Mouse (Mus musculus): ENCODE results near the gene Tymp. TPM values are rescaled to one million over a fixed set of nuclear protein-coding genes. Genes with fewer than 3 reads are reported as not detected.

The Tymp gene
- polyA plus RNA-seq (2014; fragmentation: Illumina TruSeq; extraction: RNeasy Lipid Tissue Mini Kit (QIAGEN cat#74804)) = not detected

DNA sequence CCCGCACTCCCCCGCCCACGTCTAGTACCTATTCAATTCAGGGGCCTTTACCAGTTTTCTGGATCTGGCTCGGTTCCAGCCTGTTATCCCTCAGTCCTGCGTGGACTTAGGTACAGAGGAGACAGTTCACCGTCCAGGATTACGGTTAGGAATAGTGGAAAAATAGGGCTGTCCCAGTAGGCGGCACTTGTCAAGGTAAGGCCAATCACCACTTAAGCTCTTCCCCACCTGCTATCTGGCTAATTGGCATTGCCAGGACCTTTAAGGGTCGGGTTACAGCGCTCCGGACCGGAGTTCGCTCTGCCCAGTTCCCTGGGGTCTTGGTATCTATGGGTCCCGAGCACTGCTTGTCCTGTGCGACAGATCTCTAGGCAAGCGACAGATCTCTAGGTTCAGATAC, at the start of gene Tymp:
Gene Tymp, minus strand, starts transcription at position 83 of the 400 bp plus-strand sequence.

DNA sequence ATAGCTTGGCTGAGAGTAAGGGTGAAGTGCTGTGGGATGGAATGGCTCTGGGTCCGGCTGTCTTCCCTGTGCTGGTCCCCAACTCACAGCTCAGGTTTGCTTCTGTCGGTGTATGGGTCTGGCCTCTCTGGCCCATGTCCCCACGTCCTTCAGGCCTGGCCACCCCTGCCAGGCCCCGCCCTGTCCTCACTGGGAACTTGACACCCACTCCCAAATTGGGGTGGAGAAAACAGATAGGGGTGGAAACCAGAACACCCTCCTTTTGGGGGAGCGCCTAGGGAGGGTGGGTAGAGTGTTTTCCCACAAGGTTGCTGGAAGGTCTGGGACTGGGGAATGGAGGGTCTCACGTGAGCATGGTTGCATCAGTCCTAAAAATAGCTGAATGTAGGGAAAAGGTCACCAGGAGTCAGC, 48.9 kb upstream of the Tymp start, which contains the start of gene Cpt1b:
Gene Cpt1b, minus strand, starts transcription at position 153 of the 411 bp plus-strand sequence.

DNA sequence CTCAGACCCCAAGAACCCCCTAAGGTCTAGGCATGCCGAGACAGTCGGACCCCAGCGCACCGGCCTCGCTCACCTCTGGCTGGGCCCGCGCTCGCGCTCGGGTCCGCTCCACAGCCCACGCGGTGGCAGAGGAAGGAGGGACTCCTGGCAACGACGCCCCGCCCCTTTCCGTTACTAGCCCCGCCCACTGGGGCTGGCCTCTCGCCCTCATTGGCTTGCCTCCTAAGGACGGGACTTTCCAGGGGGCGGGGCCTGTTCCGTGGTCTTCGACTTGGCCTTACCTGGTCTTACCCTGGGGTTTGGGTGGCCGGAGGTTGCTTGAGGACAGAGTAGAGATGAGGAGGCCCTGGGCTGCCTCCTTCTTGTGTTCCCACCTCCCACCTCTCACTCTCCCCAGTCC, 33.3 kb upstream of the Tymp start, which contains the start of gene Syce3:
Gene Syce3, minus strand, starts transcription at position 386 of the 400 bp plus-strand sequence.

DNA sequence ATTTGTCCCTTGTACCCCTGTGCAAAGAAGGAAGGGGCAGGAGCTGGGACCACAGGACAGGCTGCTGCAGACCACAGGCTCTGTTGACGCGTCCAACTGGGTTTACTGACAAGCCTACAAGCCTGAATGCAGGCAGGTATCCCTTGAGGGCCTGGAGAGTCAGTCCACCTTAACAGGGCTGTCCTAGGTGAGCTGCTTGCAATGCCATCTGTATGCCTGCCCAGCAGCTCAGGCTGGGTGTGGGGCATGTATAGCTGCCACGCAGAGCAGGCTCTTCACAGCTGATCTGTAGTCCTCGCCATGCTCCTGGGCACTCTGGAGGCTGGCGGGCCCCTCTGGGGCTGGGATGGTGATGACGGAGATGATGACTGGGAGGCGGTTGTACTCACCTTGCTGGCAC, 7.8 kb upstream of the Tymp start, which contains the start of gene Klhdc7b:
Gene Klhdc7b, plus strand, starts transcription at position 301 of the 400 bp plus-strand sequence.

DNA sequence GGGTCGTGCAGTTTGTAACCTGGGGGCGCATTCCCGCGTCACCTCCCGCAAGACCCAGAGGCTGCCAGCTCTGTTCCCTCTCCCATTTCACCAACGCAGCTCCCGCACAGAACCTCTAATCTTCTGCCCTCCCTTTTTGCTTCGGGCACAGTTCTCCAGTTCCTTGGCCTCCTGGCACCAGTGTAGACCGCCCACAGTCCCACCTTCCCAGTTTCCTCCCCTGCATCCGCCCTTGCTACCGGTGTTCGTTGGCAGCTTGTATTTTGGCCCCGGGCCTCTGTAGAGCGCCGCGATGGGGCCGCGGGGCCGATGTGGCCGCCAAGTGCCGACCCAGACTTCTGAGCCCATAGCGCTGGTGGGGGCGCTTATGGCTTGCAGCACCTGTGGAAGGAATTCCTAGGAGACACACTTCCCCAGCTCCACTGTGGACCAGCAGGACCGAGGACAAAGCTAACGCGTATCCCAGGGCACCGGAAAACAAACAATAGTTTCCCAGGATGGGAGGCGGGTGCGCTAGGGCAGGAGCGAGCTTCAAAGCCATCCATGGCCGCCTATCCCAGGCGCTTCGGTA, 2.1 kb upstream of the Tymp start, which contains the start of gene Odf3b:
Gene Odf3b, minus strand, starts transcription at position 452 of the 571 bp plus-strand sequence.

DNA sequence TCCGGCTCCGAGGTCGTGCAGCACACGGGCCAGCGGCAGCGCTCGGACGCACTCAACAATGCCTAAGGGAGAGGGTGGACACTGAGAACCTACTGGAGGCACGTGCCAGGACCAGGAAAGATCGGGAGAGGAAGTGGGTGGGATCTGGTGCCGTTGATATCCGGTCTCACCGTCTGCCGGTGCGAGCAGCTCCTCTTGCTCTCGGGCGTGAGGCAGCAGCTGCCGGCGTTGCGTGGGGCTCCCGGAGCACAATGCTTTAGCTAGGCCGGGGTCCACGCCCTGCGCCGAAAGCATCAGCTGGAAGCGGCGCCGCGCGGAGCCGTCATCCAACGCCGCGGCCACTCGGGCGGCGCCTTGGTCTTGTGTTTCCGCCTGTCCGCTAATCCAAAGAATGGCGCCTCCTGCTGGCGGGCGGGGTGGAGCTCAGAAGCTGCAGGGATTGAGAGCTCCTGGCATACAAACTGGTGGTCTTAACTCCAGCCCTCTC, 3.0 kb downstream of the Tymp start, which contains the start of gene Sco2:
Gene Sco2, minus strand, starts transcription at position 85 of the 487 bp plus-strand sequence.

DNA sequence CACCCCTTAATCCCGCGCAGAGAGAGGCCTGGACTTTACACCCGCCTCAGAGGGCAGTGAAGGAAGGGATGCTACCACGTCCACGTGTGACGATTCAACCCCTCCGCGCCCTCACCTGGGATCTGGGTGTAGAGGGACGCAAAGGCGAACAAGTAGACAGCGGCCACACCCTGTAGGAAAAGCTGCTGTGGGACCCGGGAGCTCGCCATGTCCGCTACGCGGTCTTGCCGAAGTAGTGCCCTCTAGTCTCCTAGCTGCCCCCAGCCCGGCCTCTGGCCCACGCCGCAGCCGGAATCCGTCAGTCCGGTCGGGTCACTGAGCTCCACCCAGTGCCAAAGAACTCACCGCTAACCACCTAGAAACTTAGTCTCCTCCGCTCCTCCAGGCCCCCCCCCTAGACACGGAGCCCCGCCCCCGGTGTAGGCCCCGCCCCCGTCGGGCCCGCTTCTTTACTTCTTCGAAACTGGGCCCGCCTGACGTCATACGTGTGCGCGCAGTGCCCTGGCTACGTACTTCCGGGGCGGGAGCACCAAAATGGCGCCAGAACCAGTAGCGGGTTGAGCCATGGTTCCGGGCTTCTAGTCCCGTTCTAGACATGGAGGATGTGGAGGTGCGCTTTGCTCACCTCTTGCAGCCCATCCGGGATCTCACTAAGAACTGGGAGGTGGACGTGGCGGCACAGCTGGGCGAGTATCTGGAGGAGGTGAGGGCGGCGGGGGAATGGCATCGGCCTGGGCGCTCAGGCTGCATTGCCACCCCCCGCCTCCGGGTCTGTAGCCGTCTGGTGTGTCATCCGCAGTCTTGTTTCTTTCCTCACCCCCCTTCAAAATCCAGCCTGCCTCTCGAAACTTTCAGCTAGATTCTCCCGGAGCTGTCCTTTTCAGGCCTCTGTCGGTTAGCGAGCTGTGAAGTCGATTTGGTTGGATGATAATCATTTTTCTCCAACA, 21.3 kb downstream of the Tymp start, which contains the start of the genes Lmf2 and Ncaph2:
Gene Lmf2, minus strand, starts transcription at position 419 of the 947 bp plus-strand sequence.
Gene Ncaph2, plus strand, starts transcription at position 479 of the 947 bp plus-strand sequence.

DNA sequence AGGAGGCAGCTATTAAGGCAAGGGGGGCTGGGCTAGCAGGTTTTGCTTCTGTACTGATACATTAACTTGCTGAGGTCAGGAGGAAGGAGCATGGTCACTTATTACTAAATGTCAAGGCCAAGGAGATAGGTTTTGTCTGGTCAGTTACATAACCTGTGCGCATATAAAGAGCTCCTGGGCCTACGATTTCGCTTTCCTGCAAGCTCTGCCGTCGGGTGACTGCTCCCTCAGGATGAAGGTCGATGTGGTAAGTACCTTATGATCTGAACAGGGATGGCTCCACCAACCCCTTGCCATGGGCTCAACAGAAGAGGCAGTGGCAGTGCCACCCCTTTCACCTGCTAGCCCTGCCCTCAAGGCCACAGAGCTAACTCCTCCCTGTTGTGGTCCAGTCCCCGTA, 42.6 kb downstream of the Tymp start, which contains the start of gene Miox:
Gene Miox, plus strand, starts transcription at position 128 of the 400 bp plus-strand sequence.

DNA sequence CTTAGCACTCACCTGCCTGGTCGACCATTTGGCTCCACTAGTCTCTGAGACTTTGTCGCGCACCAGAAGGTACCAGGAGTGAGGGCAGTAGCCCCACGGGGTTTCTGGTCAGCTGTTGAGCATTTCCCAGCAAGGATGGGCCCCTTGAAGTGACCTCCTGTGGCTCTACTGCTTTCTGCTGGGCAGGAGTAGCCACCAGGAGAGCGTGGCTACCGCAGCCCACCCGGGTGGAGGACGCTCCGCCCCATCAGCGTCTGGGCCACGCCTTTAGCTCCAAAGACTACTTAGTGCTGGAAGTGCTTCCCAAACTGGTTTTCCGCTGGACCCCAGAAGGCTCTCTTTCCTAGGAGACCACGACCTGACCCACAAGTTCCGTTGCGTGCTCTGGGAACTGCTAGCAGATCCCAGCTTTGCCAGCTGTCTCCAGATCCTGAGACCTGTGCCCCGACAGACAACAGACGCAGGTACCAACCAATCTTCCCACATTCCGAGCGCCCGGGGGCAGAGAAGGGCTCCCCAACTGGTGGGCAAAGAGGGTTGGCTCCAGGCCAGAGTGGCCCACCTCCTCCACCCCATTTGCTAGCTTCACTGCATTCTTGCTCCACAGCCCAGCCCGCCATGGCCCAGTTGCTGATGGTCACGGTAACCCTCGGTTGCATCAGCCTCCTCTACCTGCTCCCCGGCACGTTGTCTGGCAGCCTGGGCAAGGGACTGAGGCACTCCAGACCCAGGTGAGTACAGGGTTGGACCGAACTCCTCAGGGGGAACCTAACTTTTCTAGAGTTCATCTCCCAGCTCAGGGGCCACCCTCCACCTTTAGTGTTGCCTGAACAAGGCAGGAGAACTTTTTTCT, 53.9 kb downstream of the Tymp start, which contains the start of gene Adm2:
Gene Adm2, plus strand, starts transcription at position 51 of the 853 bp plus-strand sequence.

Other genes with a start within 250 kb of the Tymp start
- gene Hdac10, start 248.3 kb downstream of the Tymp start, polyA plus RNA-seq (2014; fragmentation: Illumina TruSeq; extraction: RNeasy Lipid Tissue Mini Kit (QIAGEN cat#74804)) = not detected
- not detected for gene Mapk12, start 236.3 kb downstream of the Tymp start, polyA plus RNA-seq (2014; fragmentation: Illumina TruSeq; extraction: RNeasy Lipid Tissue Mini Kit (QIAGEN cat#74804))
- gene Mapk11, start 227.4 kb downstream of the Tymp start, polyA plus RNA-seq (2014; fragmentation: Illumina TruSeq; extraction: RNeasy Lipid Tissue Mini Kit (QIAGEN cat#74804)) = not detected
- 6.7 TPM for gene Plxnb2, start 196.3 kb downstream of the Tymp start, polyA plus RNA-seq (2014; fragmentation: Illumina TruSeq; extraction: RNeasy Lipid Tissue Mini Kit (QIAGEN cat#74804))
- 0.17 TPM for gene Dennd6b, start 180.5 kb downstream of the Tymp start, polyA plus RNA-seq (2014; fragmentation: Illumina TruSeq; extraction: RNeasy Lipid Tissue Mini Kit (QIAGEN cat#74804))
- 5.9 TPM for gene Ppp6r2, start 165.5 kb downstream of the Tymp start, polyA plus RNA-seq (2014; fragmentation: Illumina TruSeq; extraction: RNeasy Lipid Tissue Mini Kit (QIAGEN cat#74804))
- gene Sbf1, start 61.7 kb downstream of the Tymp start, polyA plus RNA-seq (2014; fragmentation: Illumina TruSeq; extraction: RNeasy Lipid Tissue Mini Kit (QIAGEN cat#74804)) = 1.5 TPM
- not detected for gene Adm2, start 54.3 kb downstream of the Tymp start, polyA plus RNA-seq (2014; fragmentation: Illumina TruSeq; extraction: RNeasy Lipid Tissue Mini Kit (QIAGEN cat#74804))
- not detected for gene Miox, start 42.6 kb downstream of the Tymp start, polyA plus RNA-seq (2014; fragmentation: Illumina TruSeq; extraction: RNeasy Lipid Tissue Mini Kit (QIAGEN cat#74804))
- gene Lmf2, start 21.4 kb downstream of the Tymp start, polyA plus RNA-seq (2014; fragmentation: Illumina TruSeq; extraction: RNeasy Lipid Tissue Mini Kit (QIAGEN cat#74804)) = 0.86 TPM
- gene Ncaph2, start 21.3 kb downstream of the Tymp start, polyA plus RNA-seq (2014; fragmentation: Illumina TruSeq; extraction: RNeasy Lipid Tissue Mini Kit (QIAGEN cat#74804)) = 12.9 TPM
- not detected for gene Sco2, start 3.2 kb downstream of the Tymp start, polyA plus RNA-seq (2014; fragmentation: Illumina TruSeq; extraction: RNeasy Lipid Tissue Mini Kit (QIAGEN cat#74804))
- not detected for gene Odf3b, start 2.2 kb upstream of the Tymp start, polyA plus RNA-seq (2014; fragmentation: Illumina TruSeq; extraction: RNeasy Lipid Tissue Mini Kit (QIAGEN cat#74804))
- not detected for gene Klhdc7b, start 7.9 kb upstream of the Tymp start, polyA plus RNA-seq (2014; fragmentation: Illumina TruSeq; extraction: RNeasy Lipid Tissue Mini Kit (QIAGEN cat#74804))
- gene Syce3, start 33.5 kb upstream of the Tymp start, polyA plus RNA-seq (2014; fragmentation: Illumina TruSeq; extraction: RNeasy Lipid Tissue Mini Kit (QIAGEN cat#74804)) = not detected
- gene Cpt1b, start 48.8 kb upstream of the Tymp start, polyA plus RNA-seq (2014; fragmentation: Illumina TruSeq; extraction: RNeasy Lipid Tissue Mini Kit (QIAGEN cat#74804)) = not detected
- gene C730034F03Rik, start 52.5 kb upstream of the Tymp start, polyA plus RNA-seq (2014; fragmentation: Illumina TruSeq; extraction: RNeasy Lipid Tissue Mini Kit (QIAGEN cat#74804)) = 0.48 TPM
- not detected for gene Gm44502, start 52.7 kb upstream of the Tymp start, polyA plus RNA-seq (2014; fragmentation: Illumina TruSeq; extraction: RNeasy Lipid Tissue Mini Kit (QIAGEN cat#74804))
- gene Chkb, start 52.9 kb upstream of the Tymp start, polyA plus RNA-seq (2014; fragmentation: Illumina TruSeq; extraction: RNeasy Lipid Tissue Mini Kit (QIAGEN cat#74804)) = 19.3 TPM
- 0.20 TPM for gene Mapk8ip2, start 76.9 kb upstream of the Tymp start, polyA plus RNA-seq (2014; fragmentation: Illumina TruSeq; extraction: RNeasy Lipid Tissue Mini Kit (QIAGEN cat#74804))
- 1.9 TPM for gene Arsa, start 100.4 kb upstream of the Tymp start, polyA plus RNA-seq (2014; fragmentation: Illumina TruSeq; extraction: RNeasy Lipid Tissue Mini Kit (QIAGEN cat#74804))
- 1.00 TPM for gene Shank3, start 122.6 kb upstream of the Tymp start, polyA plus RNA-seq (2014; fragmentation: Illumina TruSeq; extraction: RNeasy Lipid Tissue Mini Kit (QIAGEN cat#74804))
- gene Acr, start 191.3 kb upstream of the Tymp start, polyA plus RNA-seq (2014; fragmentation: Illumina TruSeq; extraction: RNeasy Lipid Tissue Mini Kit (QIAGEN cat#74804)) = not detected
- gene Rabl2, start 214.9 kb upstream of the Tymp start, polyA plus RNA-seq (2014; fragmentation: Illumina TruSeq; extraction: RNeasy Lipid Tissue Mini Kit (QIAGEN cat#74804)) = 11.1 TPM

Measured in ovary, adult 10 weeks (tissue).